Mouse (Mus musculus) cerebellum, adult 2 months (tissue): ENCODE results near the gene Epb41. TPM values are rescaled to one million over a fixed set of nuclear protein-coding genes. Genes with fewer than 3 reads are reported as not detected.

Experiments
- DNase-seq, 2 experiments: peaks; one replicate each; pipeline ENCODE4 v3.0.0; 2021
- H3K27ac ChIP-seq: fragments of 200-500 bp; 2 replicates; pipeline ENCODE4 v1.5.1; 2012; ENCODE audit warnings: low read length, control low read depth, inconsistent platforms; ENCODE audit not compliant: insufficient read depth
- H3K27me3 ChIP-seq: fragments of 200-500 bp; 2 replicates; pipeline ENCODE4 v1.6.1; 2012; ENCODE audit warnings: inconsistent platforms, mild to moderate bottlenecking, low read length, moderate library complexity; ENCODE audit not compliant: control insufficient read depth, insufficient read depth
- H3K4me1 ChIP-seq: fragments of 200-500 bp; 2 replicates; pipeline ENCODE4 v1.6.1; 2011; ENCODE audit warnings: low read length; ENCODE audit not compliant: control insufficient read depth, insufficient read depth
- H3K4me3 ChIP-seq: fragments of 200-500 bp; replicated peaks from 2 replicates; pipeline ENCODE3; 2011; ENCODE audit warnings: mild to moderate bottlenecking, low read depth, low read length, control low read depth; ENCODE audit not compliant: insufficient read depth
- CTCF ChIP-seq: fragments of 200-500 bp; IDR thresholded peaks from 2 replicates; pipeline ENCODE4 v1.5.1; 2011; ENCODE audit warnings: low read depth, mild to moderate bottlenecking, control low read depth, low read length, moderate library complexity, borderline replicate concordance; ENCODE audit not compliant: insufficient read depth
- POLR2A ChIP-seq: fragments of 200-500 bp; IDR thresholded peaks from 2 replicates; pipeline ENCODE4 v1.6.1; 2011; ENCODE audit warnings: low read length, control low read depth, borderline replicate concordance; ENCODE audit not compliant: insufficient read depth
- WGBS: fragments of 180-500 bp; shearing (Covaris S2); methylation state at CpG from one replicate; pipeline ENCODE4 v1.1.7; 2018; 5-methylcytosine and 5-hydroxymethylcytosine counted together
- polyA plus RNA-seq: library from polyadenylated mRNA; depleted of rRNA; stranded (reverse); fragments of >200 nt; gene quantifications from 2 replicates; pipeline ENCODE4 v1.2.3, GENCODE M21; 2012

Gene Epb41
- polyA plus RNA-seq, 1 experiment = 174 TPM

DNA sequence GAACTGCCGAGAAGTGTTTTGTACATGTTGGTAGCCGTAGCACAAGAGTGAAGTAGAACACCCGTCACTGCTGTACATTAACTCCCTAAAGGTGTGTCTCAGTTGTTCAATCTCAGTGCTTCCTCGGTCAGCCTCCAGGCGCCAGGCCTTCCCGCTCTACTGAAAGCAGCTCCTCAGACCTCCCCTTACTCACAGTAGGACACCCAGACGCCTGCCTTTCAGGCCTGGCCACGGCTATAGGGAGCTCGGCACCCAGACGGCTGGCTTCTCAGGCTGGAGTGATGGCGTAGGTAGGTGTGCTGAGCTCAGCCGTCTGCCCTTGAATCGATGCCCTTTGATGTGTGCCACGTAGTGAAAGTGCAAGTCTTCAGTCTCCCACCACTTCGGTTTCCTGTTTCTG is 174.0 kb downstream of the Epb41 start:
- 78% methylated on average over 15 of the region's 15 CpGs for WGBS
- H3K27ac ChIP-seq = no peak overlapping the region
- no peak for DNase-seq
- no peak for TF ChIP-seq CTCF
- no peak for TF ChIP-seq POLR2A
- peaks cover 7% of the 10 kb centered on the region; the same call in 1 of the 2 replicates for H3K4me1 ChIP-seq
- H3K4me3 ChIP-seq = no peak overlapping the region
- H3K27me3 ChIP-seq = no peaks in the 10 kb centered on the region

DNA sequence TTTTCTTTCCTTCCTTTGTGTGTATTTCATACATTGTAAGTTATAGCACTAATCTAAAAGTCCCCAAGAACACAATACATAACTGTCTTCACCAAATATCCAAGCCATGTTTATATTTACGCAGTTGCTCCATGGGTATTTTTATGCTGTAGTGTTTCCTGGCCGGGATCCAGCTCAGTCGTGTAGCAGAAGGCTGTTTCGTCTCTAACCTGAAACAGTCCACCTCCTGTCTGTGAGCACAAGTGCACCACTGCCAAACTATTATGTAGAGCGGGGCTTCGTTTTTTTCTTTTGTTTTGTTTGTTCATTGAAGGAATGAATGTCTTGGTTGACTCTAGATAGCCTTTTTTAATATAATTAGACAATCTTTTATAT is 176.0 kb downstream of the Epb41 start:
- TF ChIP-seq POLR2A (no peak), CTCF (no peak)
- no peak overlapping the region for H3K27ac ChIP-seq
- WGBS = 30% methylated on average over 6 of the region's 6 CpGs
- no peak overlapping the region for H3K4me3 ChIP-seq
- peak; percentile 54 to 61 for DNase-seq
- no peaks in the 10 kb centered on the region for H3K27me3 ChIP-seq
- H3K4me1 ChIP-seq = peaks cover 7% of the 10 kb centered on the region; the same call in 1 of the 2 replicates

DNA sequence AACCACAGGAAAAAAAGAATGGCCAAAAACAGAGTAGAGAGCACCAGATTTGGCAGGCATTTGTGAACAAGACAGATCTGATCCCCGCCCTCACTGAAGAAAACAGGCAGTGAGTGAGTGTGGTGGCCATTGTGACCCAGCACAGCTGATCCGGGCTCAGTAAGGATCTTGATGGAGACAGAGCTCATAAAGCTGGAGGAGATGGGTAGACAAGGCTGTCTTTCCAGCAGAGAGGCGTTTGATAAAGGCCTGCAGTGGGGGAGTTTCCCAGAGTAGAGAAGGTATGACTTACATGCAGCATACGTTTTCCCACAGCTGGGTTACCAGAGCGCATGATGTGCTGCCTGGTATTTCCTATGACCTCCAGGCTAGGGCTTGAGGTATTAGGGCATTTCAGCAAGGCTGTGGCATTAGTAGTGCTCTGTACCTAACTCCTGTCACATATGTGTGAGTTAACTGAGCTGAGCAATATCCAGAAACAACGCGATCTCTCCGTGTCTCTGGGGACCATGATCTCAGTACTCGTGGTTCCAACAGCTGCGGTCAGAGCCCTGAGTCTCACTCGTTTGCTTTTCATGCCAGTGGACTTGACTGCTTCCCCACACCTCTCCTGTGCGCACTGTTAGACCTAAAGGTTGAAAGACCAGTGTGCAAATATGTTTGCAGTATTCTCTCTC is 176.5 kb downstream of the Epb41 start:
- H3K4me1 ChIP-seq = peaks cover 7% of the 10 kb centered on the region; the same call in 1 of the 2 replicates
- no peak overlapping the region for H3K27ac ChIP-seq
- no peak overlapping the region for H3K4me3 ChIP-seq
- TF ChIP-seq POLR2A = no peak
- TF ChIP-seq CTCF = no peak
- no peaks in the 10 kb centered on the region for H3K27me3 ChIP-seq
- DNase-seq = no peak
- 56% methylated on average over 12 of the region's 12 CpGs for WGBS

DNA sequence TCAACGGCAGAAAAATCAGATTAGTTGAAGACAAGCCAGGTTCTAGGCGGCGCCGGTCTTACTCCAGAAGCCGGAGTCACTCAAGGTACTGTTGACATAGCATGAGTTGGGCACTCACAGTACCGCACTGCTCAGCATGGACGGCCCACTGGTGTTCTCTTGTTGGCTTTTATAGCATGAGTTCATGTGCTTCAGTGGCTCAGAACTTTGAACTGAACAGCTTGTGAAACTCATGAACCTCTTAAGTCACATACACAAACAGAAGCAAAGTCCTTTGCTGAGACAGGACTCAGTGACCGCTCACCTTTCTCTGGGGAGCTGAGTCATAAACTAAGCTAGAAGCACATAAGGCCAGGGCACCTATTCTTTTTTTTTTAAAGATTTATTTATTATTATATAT is 177.3 kb downstream of the Epb41 start:
- no peak for DNase-seq
- WGBS = 94% methylated on average over 8 of the region's 8 CpGs
- no peak overlapping the region for H3K4me3 ChIP-seq
- no peak overlapping the region for H3K27ac ChIP-seq
- TF ChIP-seq CTCF (no peak), POLR2A (no peak)
- peaks cover 7% of the 10 kb centered on the region; the same call in 1 of the 2 replicates for H3K4me1 ChIP-seq
- no peaks in the 10 kb centered on the region for H3K27me3 ChIP-seq

DNA sequence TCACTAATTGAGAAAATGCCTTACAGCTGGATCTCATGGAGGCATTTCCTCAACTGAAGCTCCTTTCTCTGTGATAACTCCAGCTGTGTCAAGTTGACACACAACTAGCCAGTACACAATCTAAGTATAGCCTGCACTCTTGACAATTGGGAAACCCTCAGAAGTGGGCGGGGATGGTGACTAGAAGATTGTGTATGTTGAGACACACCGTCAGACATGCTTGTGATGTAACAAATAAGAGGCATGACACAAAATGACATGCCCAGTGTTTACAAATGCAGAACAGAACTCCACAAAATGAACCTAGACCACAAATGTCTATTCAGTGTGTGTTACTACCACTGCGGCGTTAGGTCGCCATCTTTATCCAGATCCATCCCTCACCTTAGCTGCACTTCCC is 178.0 kb downstream of the Epb41 start:
- no peak for TF ChIP-seq POLR2A
- TF ChIP-seq CTCF = no peak
- WGBS = 95% methylated on average over 5 of the region's 5 CpGs
- H3K27ac ChIP-seq = no peak overlapping the region
- peaks cover 7% of the 10 kb centered on the region; the same call in 1 of the 2 replicates for H3K4me1 ChIP-seq
- H3K27me3 ChIP-seq = no peaks in the 10 kb centered on the region
- no peak overlapping the region for H3K4me3 ChIP-seq
- no peak for DNase-seq

DNA sequence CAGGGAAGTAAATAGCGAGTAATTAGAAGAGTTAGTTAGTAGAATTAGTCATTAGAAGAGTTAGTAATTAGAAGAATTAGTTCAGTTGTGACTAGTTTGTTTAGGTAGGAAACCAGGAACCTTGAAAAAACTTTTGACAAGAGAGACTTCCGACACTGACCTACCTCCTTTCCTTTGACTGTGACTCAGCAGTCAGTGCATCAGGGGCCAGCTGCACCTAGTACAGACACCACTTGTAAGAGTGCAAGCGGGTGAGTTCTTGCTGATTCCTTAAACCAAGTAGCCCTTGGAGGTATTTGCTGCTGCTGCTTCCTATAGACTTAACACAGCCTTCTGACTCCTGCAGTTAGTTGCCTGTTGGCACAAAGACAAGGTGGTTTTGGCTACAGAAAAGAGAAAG is 184.4 kb downstream of the Epb41 start:
- Histone ChIP-seq H3K4me3 (no peak overlapping the region), H3K4me1 (peaks cover 10% of the 10 kb centered on the region), H3K27ac (no peak overlapping the region), H3K27me3 (no peaks in the 10 kb centered on the region)
- TF ChIP-seq CTCF (no peak), POLR2A (no peak)
- 80% methylated on average over 3 of the region's 3 CpGs for WGBS
- DNase-seq = no peak

DNA sequence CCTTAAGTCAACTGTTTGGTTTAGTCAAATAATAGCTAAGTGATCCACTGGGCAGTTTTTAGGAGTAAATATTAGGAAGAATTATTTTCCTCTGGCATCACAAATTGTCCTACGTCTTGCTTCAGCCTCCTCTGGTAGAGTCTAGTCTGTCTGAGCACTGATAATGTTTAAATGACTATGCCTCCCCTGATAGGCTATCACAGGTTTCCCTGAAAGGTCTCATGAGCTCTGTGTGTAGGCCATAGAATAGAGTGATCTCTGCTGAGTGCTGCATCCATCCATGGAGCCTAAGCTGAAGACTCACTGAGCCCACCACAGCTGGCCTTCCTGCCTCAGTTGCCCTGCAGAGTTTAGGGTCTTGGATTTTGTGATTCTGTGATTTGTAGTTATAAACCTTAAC is 186.6 kb downstream of the Epb41 start:
- 70% methylated on average over 1 of the region's 1 CpGs for WGBS
- DNase-seq = no peak
- TF ChIP-seq CTCF (no peak), POLR2A (no peak)

DNA sequence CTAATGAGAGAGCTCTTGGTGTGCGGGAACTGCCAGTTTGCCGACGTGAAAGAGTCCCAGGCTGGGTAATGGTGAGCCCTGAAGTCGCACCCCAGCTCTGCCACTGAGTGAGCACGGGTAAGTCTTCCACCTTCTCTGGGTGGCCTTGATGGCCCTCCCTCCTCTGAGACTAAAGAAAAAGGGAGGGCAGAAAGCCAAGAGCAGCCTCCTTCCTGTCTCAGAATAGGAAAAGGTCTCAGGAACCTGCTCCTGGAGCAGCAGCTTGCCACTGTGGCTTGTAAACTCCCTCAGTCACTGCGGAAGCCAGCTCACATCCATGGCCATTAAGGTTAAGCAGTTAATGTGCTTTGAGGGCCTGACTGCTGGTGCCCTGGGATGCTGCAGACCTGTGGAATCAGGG is 189.7 kb downstream of the Epb41 start:
- no peak for TF ChIP-seq POLR2A
- TF ChIP-seq CTCF = no peak
- no peaks in the 10 kb centered on the region for H3K27me3 ChIP-seq
- DNase-seq = no peak
- WGBS = 64% methylated on average over 6 of the region's 6 CpGs
- H3K27ac ChIP-seq = no peak overlapping the region
- no peak overlapping the region for H3K4me3 ChIP-seq
- H3K4me1 ChIP-seq = peaks cover 19% of the 10 kb centered on the region

More for the DNA sequence above, 186.6 kb downstream of the Epb41 start:
- Histone ChIP-seq H3K27ac (no peak overlapping the region), H3K4me1 (peaks cover 15% of the 10 kb centered on the region), H3K27me3 (no peaks in the 10 kb centered on the region), H3K4me3 (no peak overlapping the region)
